Mouse (Mus musculus) neural tube, embryonic 15.5 days (tissue): ENCODE data around the gene Tbc1d10c. TPM values are rescaled to one million over a fixed set of nuclear protein-coding genes. Genes with fewer than 3 reads are reported as not detected.

Source experiments
- ATAC-seq: fragments of 200-750 bp; cut with Nextera tagmentation; 2 replicates; pipeline ENCODE4 v1.8.0; 2017; ENCODE audit warnings: mild to moderate bottlenecking, moderate TSS enrichment, moderate library complexity; ENCODE audit not compliant: low FRiP score
- H3K27ac ChIP-seq: fragments of 300-500 bp; sonication (generic); replicated peaks from 2 replicates; pipeline ENCODE4 v1.5.1; 2015; ENCODE audit warnings: mild to moderate bottlenecking, inconsistent platforms
- H3K27me3 ChIP-seq: fragments of 300-500 bp; sonication (generic); replicated peaks from 2 replicates; pipeline ENCODE4 v1.6.1; 2015; ENCODE audit warnings: inconsistent platforms
- H3K36me3 ChIP-seq: fragments of 300-500 bp; sonication (generic); 2 replicates; pipeline ENCODE4 v1.6.1; 2015; ENCODE audit warnings: inconsistent platforms
- H3K4me1 ChIP-seq: fragments of 300-500 bp; sonication (generic); 2 replicates; pipeline ENCODE4 v1.6.1; 2015; ENCODE audit warnings: inconsistent platforms
- H3K4me2 ChIP-seq: fragments of 300-500 bp; sonication (generic); 2 replicates; pipeline ENCODE4 v1.6.1; 2015; ENCODE audit warnings: inconsistent platforms, mild to moderate bottlenecking, moderate library complexity
- H3K4me3 ChIP-seq: fragments of 300-500 bp; sonication (generic); replicated peaks from 2 replicates; pipeline ENCODE4 v1.5.1; 2015; ENCODE audit warnings: mild to moderate bottlenecking, inconsistent platforms
- H3K9ac ChIP-seq: fragments of 300-500 bp; sonication (generic); replicated peaks from 2 replicates; pipeline ENCODE4 v1.6.1; 2015; ENCODE audit warnings: mild to moderate bottlenecking, inconsistent platforms
- H3K9me3 ChIP-seq: fragments of 300-500 bp; sonication (generic); replicated peaks from 2 replicates; pipeline ENCODE4 v1.6.1; 2016; ENCODE audit warnings: inconsistent platforms
- WGBS: fragments of 180-500 bp; shearing (Covaris S2); methylation state at CpG from one replicate; pipeline ENCODE4 v1.1.7; 2015; ENCODE audit warnings: mixed read lengths; 5-methylcytosine and 5-hydroxymethylcytosine counted together
- polyA plus RNA-seq: library from polyadenylated mRNA; unstranded; fragments of >200 nt; fragmentation: Nextera tagmentation; extraction: Ambion mirVana; gene quantifications from 2 replicates; pipeline ENCODE4 v1.2.1, GENCODE M21; 2015

Gene Tbc1d10c
- polyA plus RNA-seq, 1 experiment from 2014 or later = 0.74 TPM

- no peaks in the 10 kb centered on the region for H3K36me3 ChIP-seq
- H3K27me3 ChIP-seq = peaks cover 24% of the 10 kb centered on the region
- 92% methylated on average over 7 of the region's 7 CpGs for WGBS
- peaks cover 12% of the 10 kb centered on the region for H3K4me1 ChIP-seq
- H3K4me3 ChIP-seq = no peak overlapping the region
- no peaks in the 10 kb centered on the region for H3K9me3 ChIP-seq
- H3K4me2 ChIP-seq = no peak overlapping the region
- no peak overlapping the region for H3K9ac ChIP-seq
- no peak for ATAC-seq
- H3K27ac ChIP-seq = no peak overlapping the region
Measured at GRCm38 (mm10) chr19:4226779-4227178, 35.7 kb upstream of the Tbc1d10c start.

DNA sequence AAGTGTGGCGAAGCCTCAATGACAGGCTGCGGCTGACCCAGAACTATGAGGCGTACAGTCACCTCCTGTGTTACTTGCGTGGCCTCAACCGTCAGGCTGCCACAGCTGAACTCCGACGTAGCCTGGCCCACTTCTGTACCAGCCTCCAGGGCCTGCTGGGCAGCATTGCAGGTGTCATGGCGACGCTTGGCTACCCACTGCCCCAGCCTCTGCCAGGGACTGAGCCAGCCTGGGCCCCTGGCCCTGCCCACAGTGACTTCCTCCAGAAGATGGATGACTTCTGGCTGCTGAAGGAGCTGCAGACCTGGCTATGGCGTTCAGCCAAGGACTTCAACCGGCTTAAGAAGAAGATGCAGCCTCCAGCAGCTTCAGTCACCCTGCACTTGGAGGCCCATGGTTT is 31.1 kb upstream of the Tbc1d10c start:
- Histone ChIP-seq H3K27ac (no peak overlapping the region; the same call in 1 of the 2 replicates), H3K4me1 (peaks cover 26% of the 10 kb centered on the region), H3K9me3 (no peaks in the 10 kb centered on the region), H3K4me3 (no peak overlapping the region), H3K36me3 (no peaks in the 10 kb centered on the region), H3K9ac (no peak overlapping the region), H3K27me3 (peaks cover 19% of the 10 kb centered on the region), H3K4me2 (no peak overlapping the region)
- 74% methylated on average over 11 of the region's 11 CpGs for WGBS
- peak; percentile 45; the same call in 1 of the 2 replicates for ATAC-seq

- Histone ChIP-seq H3K27ac (no peak overlapping the region), H3K27me3 (peaks cover 23% of the 10 kb centered on the region), H3K4me3 (no peak overlapping the region), H3K36me3 (no peaks in the 10 kb centered on the region), H3K9ac (no peak overlapping the region), H3K4me1 (peaks cover 31% of the 10 kb centered on the region), H3K4me2 (no peak overlapping the region), H3K9me3 (no peaks in the 10 kb centered on the region)
- ATAC-seq = no peak
- WGBS = 43% methylated on average over 14 of the region's 14 CpGs
Measured at GRCm38 (mm10) chr19:4220957-4221743, 30.1 kb upstream of the Tbc1d10c start.

GRCm38 (mm10) chr19:4220416-4220815 is 29.3 kb upstream of the Tbc1d10c start:
- Histone ChIP-seq H3K36me3 (no peaks in the 10 kb centered on the region), H3K4me2 (no peak overlapping the region), H3K9ac (no peak overlapping the region), H3K27me3 (peaks cover 27% of the 10 kb centered on the region), H3K27ac (no peak overlapping the region), H3K9me3 (no peaks in the 10 kb centered on the region), H3K4me3 (no peak overlapping the region), H3K4me1 (peaks cover 36% of the 10 kb centered on the region)
- ATAC-seq = no peak
- 45% methylated on average over 4 of the region's 4 CpGs for WGBS

- H3K4me1 ChIP-seq = peaks cover 41% of the 10 kb centered on the region
- no peak overlapping the region for H3K9ac ChIP-seq
- H3K27ac ChIP-seq = no peak overlapping the region
- no peak for ATAC-seq
- H3K4me3 ChIP-seq = no peak overlapping the region
- 82% methylated on average over 6 of the region's 6 CpGs for WGBS
- no peaks in the 10 kb centered on the region for H3K36me3 ChIP-seq
- H3K27me3 ChIP-seq = peaks cover 27% of the 10 kb centered on the region
- no peak overlapping the region for H3K4me2 ChIP-seq
- no peaks in the 10 kb centered on the region for H3K9me3 ChIP-seq
Measured at GRCm38 (mm10) chr19:4219943-4220342, 28.9 kb upstream of the Tbc1d10c start.

DNA sequence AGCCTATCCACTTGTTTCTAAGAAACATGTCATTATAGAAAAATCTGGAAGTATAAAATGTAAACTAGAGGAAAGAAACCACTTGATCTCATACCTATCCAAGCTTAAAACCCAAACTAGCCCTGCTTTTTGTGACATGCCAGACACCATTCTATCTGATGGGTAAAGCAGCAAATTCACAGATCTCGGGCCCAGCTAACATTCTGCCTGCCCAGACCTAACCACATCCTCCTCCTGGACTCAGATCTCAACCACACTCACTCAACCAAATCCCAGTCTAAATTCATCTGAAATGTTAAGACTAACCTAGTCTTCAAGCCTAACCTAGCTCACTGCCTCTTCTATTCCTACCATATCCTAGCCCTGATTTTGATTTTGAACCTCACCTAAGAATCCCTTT is 27.7 kb upstream of the Tbc1d10c start:
- Histone ChIP-seq H3K9me3 (no peaks in the 10 kb centered on the region), H3K27ac (no peak overlapping the region), H3K4me1 (peaks cover 53% of the 10 kb centered on the region), H3K4me3 (no peak overlapping the region), H3K4me2 (no peak overlapping the region), H3K9ac (no peak overlapping the region), H3K27me3 (peaks cover 34% of the 10 kb centered on the region), H3K36me3 (no peaks in the 10 kb centered on the region)
- WGBS = 85% methylated on average over 1 of the region's 1 CpGs
- no peak for ATAC-seq

- WGBS = 92% methylated on average over 6 of the region's 11 CpGs
- Histone ChIP-seq H3K27me3 (peaks cover 39% of the 10 kb centered on the region), H3K36me3 (no peaks in the 10 kb centered on the region), H3K4me1 (peaks cover 57% of the 10 kb centered on the region), H3K4me3 (no peak overlapping the region), H3K9ac (no peak overlapping the region), H3K27ac (no peak overlapping the region), H3K4me2 (no peak overlapping the region), H3K9me3 (no peaks in the 10 kb centered on the region)
- ATAC-seq = no peak
Measured at GRCm38 (mm10) chr19:4218293-4218692, 27.2 kb upstream of the Tbc1d10c start.

GRCm38 (mm10) chr19:4217855-4218254 is 26.8 kb upstream of the Tbc1d10c start:
- Histone ChIP-seq H3K9me3 (no peaks in the 10 kb centered on the region), H3K4me1 (peaks cover 62% of the 10 kb centered on the region), H3K36me3 (no peaks in the 10 kb centered on the region), H3K4me2 (no peak overlapping the region), H3K4me3 (no peak overlapping the region), H3K9ac (no peak overlapping the region), H3K27me3 (peaks cover 43% of the 10 kb centered on the region), H3K27ac (no peak overlapping the region)
- no peak for ATAC-seq
- 47% methylated on average over 3 of the region's 3 CpGs for WGBS

DNA sequence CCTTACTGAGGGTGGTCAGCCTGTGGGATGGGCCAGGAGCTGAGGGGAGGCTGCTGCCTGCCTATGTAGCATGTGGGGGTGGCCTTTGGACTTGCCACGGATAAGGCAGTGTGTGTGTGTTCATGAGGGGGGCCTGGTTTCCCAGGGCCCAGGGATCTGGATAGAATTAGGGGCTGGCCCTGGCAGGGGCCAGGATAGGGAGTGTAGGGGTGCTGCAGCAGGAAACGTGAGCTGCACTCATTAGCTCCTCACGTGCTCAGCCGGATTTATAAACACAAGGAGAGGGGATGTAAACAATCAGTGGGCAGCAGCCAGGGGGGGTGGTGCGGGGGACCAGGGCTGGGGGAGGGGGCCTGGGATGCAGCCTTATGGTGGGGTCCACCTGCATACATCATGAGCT is 26.1 kb upstream of the Tbc1d10c start:
- ATAC-seq = no peak
- no peaks in the 10 kb centered on the region for H3K36me3 ChIP-seq
- H3K4me2 ChIP-seq = no peak overlapping the region
- H3K4me1 ChIP-seq = peaks cover 59% of the 10 kb centered on the region
- H3K4me3 ChIP-seq = no peak overlapping the region
- H3K27ac ChIP-seq = no peak overlapping the region
- no peaks in the 10 kb centered on the region for H3K9me3 ChIP-seq
- H3K9ac ChIP-seq = no peak overlapping the region
- 23% methylated on average over 5 of the region's 5 CpGs for WGBS
- H3K27me3 ChIP-seq = peaks cover 48% of the 10 kb centered on the region

- peaks cover 52% of the 10 kb centered on the region for H3K4me1 ChIP-seq
- no peaks in the 10 kb centered on the region for H3K9me3 ChIP-seq
- H3K27me3 ChIP-seq = peaks cover 57% of the 10 kb centered on the region
- 0 out of 2 replicates have a peak overlapping the region, but pooled peaks have one; percentile 6 for H3K4me3 ChIP-seq
- peak overlapping the region; percentile 96 for H3K4me2 ChIP-seq
- 26% methylated on average over 14 of the region's 14 CpGs for WGBS
- ATAC-seq = no peak
- H3K27ac ChIP-seq = no peak overlapping the region; the same call in 1 of the 2 replicates
- H3K36me3 ChIP-seq = no peaks in the 10 kb centered on the region
- H3K9ac ChIP-seq = 0 out of 2 replicates have a peak overlapping the region, but pooled peaks have one; percentile 23
Measured at GRCm38 (mm10) chr19:4216041-4216685, 25.1 kb upstream of the Tbc1d10c start.

DNA sequence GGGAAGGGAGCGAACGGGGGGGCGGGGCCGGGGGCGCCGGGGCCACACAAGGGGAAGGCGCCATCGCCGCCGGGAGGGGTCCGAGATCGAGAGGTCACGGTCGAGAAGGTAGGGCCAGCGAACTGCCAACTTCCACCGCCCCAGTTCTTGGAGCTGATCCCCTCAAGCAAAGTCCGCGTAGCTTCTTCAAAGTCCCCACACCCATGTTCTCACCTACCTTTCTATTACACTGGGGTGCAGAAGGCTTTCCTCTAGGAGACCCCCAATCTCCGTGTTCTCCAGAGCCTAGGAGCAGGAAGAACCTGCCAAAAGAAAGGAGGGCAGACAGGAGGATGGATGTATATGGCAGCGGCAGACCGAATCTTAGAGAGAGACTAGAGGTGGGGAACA is 24.4 kb upstream of the Tbc1d10c start:
- no peaks in the 10 kb centered on the region for H3K36me3 ChIP-seq
- H3K4me2 ChIP-seq = peak overlapping the region; percentile 96
- 4% methylated on average over 15 of the region's 21 CpGs for WGBS
- peak overlapping the region; percentile 56 for H3K9ac ChIP-seq
- H3K27me3 ChIP-seq = peaks cover 62% of the 10 kb centered on the region
- H3K4me3 ChIP-seq = peak overlapping the region; percentile 51
- no peak for ATAC-seq
- H3K27ac ChIP-seq = no peak overlapping the region
- no peaks in the 10 kb centered on the region for H3K9me3 ChIP-seq
- H3K4me1 ChIP-seq = peaks cover 45% of the 10 kb centered on the region
